Mouse (Mus musculus) monocyte, adult 2 months (primary cell): ENCODE measurements around the gene Chpf2.
A peak's percentile ranks its signal among the peaks of the same experiment; 100 is the strongest.

Experiments
- DNase-seq, 2 experiments: peaks; one replicate each; pipeline ENCODE4 v3.0.0; 2022; ENCODE audit warnings: low spot score in 2 of 2, low read depth in 1 of 2

Gene Chpf2

DNA sequence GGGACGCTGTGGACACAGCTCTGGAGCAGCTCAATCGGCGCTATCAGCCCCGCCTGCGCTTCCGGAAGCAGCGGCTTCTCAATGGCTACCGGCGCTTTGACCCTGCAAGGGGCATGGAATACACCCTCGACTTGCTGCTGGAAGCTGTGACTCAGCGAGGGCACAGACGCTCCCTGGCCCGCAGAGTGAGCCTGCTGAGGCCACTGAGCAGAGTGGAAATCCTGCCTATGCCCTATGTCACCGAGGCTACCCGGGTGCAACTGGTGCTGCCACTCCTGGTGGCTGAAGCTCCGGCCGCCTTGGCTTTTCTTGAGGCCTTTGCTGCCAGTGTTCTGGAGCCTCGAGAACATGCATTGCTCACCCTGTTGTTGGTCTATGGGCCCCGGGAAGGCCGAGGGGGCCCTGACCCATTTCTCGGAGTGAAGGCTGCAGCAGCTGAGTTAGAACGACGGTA, 4.8 kb downstream of the Chpf2 start:
- no peak for DNase-seq

GRCm38 (mm10) chr5:24591796-24592470, 5.4 kb downstream of the Chpf2 start:
- DNase-seq = no peak

GRCm38 (mm10) chr5:24592471-24593160, 6.1 kb downstream of the Chpf2 start:
- no peak for DNase-seq

DNA sequence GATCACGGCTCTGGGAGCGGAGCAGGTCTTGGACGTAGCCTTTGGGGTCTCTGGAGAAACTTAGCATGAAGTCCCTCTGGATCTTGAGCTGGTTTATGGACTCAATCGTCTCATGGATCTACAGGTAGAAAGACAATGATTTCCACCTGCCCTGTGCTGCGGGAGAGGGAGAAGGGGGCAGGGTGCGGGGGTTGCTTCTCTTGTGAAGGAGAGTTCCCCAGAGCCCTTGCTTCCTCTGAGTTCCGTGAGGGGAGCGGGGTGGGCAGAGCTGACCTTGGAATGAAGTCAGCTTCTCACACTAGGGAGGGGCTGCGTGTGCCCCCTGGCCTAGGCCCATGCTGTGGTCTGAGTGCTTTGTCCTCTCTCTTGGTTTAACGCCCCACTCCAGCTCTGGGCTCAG, 6.7 kb downstream of the Chpf2 start:
- no peak for DNase-seq

- no peak for DNase-seq
Measured at GRCm38 (mm10) chr5:24593928-24594327, 7.4 kb downstream of the Chpf2 start.

DNA sequence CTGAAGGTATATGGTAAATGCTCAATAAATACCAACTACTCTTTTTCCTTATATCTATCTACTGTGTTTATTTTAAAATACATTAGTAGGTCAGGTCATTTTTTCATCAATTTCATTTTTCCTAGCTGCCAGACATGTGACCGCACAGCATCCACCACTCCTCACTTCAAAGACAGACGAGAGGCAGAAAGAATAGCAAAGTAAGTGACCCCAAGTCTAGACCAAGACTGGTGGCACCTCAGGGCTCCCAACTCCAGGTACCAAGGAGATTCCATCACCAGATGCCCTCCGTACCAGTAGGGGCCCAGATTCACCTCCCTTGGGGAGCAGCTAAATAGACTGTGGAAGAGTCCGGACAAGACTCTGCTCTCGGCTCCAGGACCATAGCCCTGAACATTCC, 7.8 kb downstream of the Chpf2 start:
- no peak for DNase-seq

DNA sequence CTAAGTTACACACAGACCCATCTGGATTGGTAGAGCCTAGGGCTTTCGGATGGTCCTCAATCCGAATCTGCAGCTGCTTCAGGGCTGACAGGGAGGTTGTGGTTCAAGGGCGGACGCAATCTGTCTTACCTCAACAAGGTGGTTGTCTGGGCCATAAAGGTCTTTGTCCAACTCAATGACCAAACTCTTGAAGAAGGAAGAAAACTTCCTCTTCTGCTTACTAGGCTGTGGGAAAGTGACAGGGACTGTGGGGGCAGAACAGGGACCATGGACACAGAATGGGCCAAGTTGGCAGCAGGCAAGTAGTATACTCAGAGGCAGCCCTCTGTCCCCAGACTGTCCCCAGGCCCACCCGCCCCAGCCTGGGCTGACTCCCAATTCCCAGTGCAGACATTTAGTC, 8.7 kb downstream of the Chpf2 start:
- no peak for DNase-seq

DNA sequence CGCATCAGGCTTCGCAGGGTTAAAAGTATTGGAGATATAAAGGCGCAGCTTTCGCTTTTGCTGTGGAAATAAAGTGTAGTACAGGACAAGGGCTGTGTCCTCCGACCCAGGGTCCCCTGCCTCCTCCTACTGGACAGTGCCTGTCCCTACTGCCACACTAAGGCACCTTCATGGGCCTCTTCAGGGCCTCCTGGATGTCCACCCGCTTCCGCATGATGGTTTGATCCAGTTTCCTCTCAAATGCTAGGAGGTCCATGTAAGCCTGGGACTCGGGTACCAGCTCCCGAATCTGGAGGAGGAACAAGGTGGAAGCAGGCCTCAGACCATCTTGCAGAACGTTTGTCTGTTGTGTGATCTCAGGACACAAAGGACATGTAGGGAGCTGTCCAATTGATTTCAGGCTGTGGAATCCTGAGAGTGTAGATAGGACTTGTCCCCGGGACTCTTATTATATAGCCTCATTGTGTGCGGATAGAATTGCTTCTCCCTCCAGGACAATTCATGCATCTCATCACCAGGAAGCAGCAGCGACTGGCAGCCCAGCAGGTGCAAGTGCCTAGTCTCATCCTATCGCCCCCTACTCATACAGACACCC, 9.3 kb downstream of the Chpf2 start:
- no peak for DNase-seq

GRCm38 (mm10) chr5:24596519-24597171, 10.1 kb downstream of the Chpf2 start:
- peak in 1 of 2 experiments; percentile 36 for DNase-seq

DNA sequence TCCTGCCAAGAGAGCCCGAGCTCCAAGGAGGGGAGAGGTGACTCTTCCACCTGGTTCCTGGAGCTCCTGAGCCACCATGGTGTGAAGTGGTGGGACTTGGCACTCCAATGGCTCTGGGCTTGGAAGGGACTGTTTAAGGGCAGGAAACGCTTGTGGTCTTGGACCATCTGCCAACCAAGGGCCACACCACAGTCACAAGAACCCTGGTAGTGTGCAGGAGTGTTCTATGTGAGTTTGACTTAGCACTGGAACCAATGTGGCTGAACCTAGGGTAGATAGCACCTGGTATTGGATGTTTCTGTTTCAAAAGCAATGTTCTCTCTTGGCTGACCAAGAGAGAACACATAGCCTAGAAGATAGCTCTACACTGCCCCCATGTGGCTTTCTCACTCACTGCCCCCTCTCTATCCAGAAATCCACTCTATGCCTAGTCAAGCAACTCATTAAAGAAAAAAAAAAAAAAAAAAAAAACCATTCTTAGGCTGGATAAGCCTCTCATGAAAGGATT, 10.7 kb downstream of the Chpf2 start:
- DNase-seq = peak in 1 of 2 experiments; percentile 72

- no peak for DNase-seq
Measured at GRCm38 (mm10) chr5:24597901-24598569, 11.5 kb downstream of the Chpf2 start.

DNA sequence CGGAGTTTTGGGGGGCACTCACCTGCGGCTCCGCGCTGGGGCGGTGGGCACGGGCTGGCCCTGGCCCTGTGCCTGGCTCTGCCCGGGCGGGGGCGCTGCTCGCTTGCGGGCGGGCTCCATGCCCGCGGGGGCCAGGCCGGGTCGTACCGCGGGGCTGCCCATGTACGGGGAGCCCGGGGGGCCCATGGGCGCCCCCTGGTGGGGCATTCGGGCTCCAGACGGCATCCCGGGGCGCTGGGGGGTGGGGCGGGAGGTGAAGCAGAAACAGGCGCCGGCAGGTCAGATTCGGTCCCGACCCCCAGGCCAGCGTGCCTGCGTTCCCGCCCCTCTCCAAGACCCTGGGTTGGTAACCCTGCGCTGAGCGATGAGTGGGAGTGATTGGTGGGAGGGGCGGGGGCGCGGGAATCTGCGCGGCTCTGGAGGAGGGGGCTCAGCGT, 12.0 kb downstream of the Chpf2 start:
- DNase-seq = no peak

- DNase-seq = no peak
Measured at GRCm38 (mm10) chr5:24599137-24599536, 12.6 kb downstream of the Chpf2 start.

DNA sequence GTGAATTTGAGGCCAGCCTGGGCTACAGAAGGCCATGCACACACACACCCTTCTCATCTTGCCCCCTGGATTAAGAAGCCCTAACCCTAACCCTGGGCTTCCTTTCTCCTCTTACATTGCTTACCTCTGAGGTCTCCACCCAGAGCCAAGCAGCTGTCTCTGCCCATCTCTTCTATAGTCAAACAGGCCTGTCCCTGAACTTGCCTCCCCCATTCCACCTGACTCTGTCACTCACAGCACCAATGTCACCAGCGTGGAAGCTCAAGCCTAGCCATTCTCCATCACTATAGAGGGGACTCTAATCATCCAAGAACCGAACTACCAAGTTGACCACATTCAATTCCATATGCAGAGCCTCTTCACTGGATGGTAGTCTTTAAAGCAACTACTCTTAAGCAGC, 13.7 kb downstream of the Chpf2 start:
- DNase-seq = no peak

DNA sequence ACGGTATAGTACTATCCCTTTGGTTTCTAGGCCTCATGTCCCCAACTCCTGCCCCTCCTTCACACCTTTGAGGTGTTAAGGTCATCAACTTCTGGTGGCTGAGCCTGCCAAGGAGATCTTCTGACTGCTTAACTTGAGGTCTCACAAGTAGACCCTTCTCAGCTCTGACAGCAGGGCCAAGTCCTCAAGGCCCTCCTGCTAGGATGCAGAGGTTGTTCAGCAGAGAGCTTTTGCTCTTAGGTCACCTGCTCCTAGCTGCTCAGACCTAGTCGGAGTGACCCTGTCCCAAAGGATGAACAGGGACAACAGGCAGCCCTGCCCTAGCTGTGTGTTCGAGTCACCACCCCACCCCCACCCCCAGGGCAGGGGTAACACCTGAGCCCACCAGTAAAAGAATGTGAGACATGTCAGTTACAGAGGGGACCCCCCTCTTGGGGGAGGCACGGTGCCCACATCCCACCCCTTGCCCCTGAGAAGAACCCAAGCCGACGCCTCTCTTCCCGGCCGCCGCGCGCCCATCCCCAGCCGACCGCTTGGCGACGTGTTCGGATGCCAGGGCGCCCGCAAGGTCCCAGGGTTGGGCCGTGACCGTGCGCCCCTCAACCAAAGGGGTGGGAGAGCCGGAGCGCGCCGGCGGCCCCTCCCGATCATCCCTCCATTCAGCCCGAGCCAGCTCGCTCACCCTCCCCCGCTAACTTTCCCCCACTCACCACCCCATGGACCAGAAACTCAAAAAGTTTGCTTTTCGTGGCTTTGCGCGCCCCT, 14.7 kb downstream of the Chpf2 start:
- DNase-seq = no peak

GRCm38 (mm10) chr5:24601911-24602750, 15.6 kb downstream of the Chpf2 start:
- no peak for DNase-seq

- no peak for DNase-seq
Measured at GRCm38 (mm10) chr5:24602751-24603343, 16.3 kb downstream of the Chpf2 start.

- DNase-seq = no peak
Measured at GRCm38 (mm10) chr5:24603431-24604010, 17.0 kb downstream of the Chpf2 start.
